Mouse (Mus musculus) stomach, postnatal 0 days (tissue): Measurements from ENCODE around the gene Bag6. TPM values are rescaled to one million over a fixed set of nuclear protein-coding genes. Genes with fewer than 3 reads are reported as not detected.
A peak's percentile ranks its signal among the peaks of the same experiment; 100 is the strongest.

Source experiments
- ATAC-seq: fragments of 200-750 bp; cut with Nextera tagmentation; 2 replicates; pipeline ENCODE4 v1.8.0; 2017; ENCODE audit not compliant: low FRiP score, low TSS enrichment
- DNase-seq: peaks from one replicate; pipeline ENCODE4 v3.0.0-alpha.2; 2016; ENCODE audit warnings: low spot score
- H3K27ac ChIP-seq: fragments of 300-500 bp; sonication (generic); replicated peaks from 2 replicates; pipeline ENCODE4 v1.5.1; 2014; ENCODE audit warnings: mild to moderate bottlenecking, control low read depth
- H3K27me3 ChIP-seq: fragments of 300-500 bp; sonication (generic); 2 replicates; pipeline ENCODE4 v1.6.1; 2014; ENCODE audit warnings: low read length; ENCODE audit not compliant: control insufficient read depth, insufficient read depth
- H3K36me3 ChIP-seq: fragments of 300-500 bp; sonication (generic); 2 replicates; pipeline ENCODE4 v1.6.1; 2014; ENCODE audit warnings: low read length, mixed read lengths; ENCODE audit not compliant: control insufficient read depth, insufficient read depth
- H3K4me1 ChIP-seq: fragments of 300-500 bp; sonication (generic); replicated peaks from 2 replicates; pipeline ENCODE4 v1.6.1; 2014; ENCODE audit warnings: antibody characterized with exemption; ENCODE audit not compliant: control insufficient read depth, insufficient read depth
- H3K4me2 ChIP-seq: fragments of 300-500 bp; sonication (generic); replicated peaks from 2 replicates; pipeline ENCODE4 v1.6.1; 2014; ENCODE audit warnings: low read depth, mild to moderate bottlenecking, control low read depth, moderate library complexity
- H3K4me3 ChIP-seq: fragments of 300-500 bp; sonication (generic); 2 replicates; pipeline ENCODE4 v1.5.1; 2014; ENCODE audit warnings: low read depth, low read length, control low read depth
- H3K9ac ChIP-seq: fragments of 300-500 bp; sonication (generic); 2 replicates; pipeline ENCODE4 v1.6.1; 2014; ENCODE audit warnings: mild to moderate bottlenecking, low read length, control low read depth, mixed read lengths
- H3K9me3 ChIP-seq: fragments of 300-500 bp; sonication (generic); 2 replicates; pipeline ENCODE4 v1.6.1; 2016; ENCODE audit warnings: low read length; ENCODE audit not compliant: control insufficient read depth
- CTCF ChIP-seq: IDR thresholded peaks from 2 replicates; pipeline ENCODE4 v1.5.1; 2016; ENCODE audit warnings: antibody characterized with exemption, low read depth, mild to moderate bottlenecking, moderate library complexity
- EP300 ChIP-seq: optimal IDR thresholded peaks from 2 replicates; pipeline ENCODE3; 2016; ENCODE audit warnings: antibody characterized with exemption
- WGBS: fragments of 180-500 bp; shearing (Covaris S2); extraction: QIAGEN DNeasy Blood & Tissue Kit; methylation state at CpG from one replicate; pipeline ENCODE4 v1.1.7; 2014; 5-methylcytosine and 5-hydroxymethylcytosine counted together
- polyA plus RNA-seq: library from polyadenylated mRNA; unstranded; fragments of >200 nt; fragmentation: Nextera tagmentation; extraction: Ambion mirVana; gene quantifications from 2 replicates; pipeline ENCODE4 v1.2.1, GENCODE M21; 2015

The Bag6 gene
- polyA plus RNA-seq, 1 experiment from 2014 or later: 28.1 TPM

DNA sequence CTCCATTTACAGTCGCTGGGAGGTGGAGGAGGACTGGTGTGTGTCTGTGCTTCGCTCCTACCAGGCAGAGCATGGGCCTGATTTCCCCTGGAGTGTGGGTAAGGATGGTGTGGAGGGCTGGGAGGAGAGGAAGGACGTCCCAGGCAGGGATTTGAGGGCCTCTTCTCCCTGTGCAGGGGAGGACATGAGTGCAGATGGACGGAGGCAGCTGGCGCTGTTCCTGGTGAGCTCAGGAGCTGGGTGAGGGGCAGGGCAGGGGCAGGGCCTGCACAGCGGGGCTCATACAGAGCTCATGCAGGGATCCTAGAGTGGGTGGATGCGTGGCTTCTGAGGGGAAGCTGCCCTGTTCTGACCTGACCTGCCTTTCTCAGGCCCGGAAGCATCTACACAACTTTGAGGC, 32.7 kb upstream of the Bag6 start:
- Histone ChIP-seq H3K4me1 (no peaks in the 10 kb centered on the region), H3K4me3 (no peak overlapping the region), H3K9me3 (no peaks in the 10 kb centered on the region), H3K36me3 (peaks cover 24% of the 10 kb centered on the region), H3K27me3 (no peaks in the 10 kb centered on the region), H3K4me2 (no peak overlapping the region), H3K27ac (no peak overlapping the region), H3K9ac (no peak overlapping the region)
- TF ChIP-seq CTCF: no peak
- no peak for TF ChIP-seq EP300
- WGBS: 76% methylated on average over 8 of the region's 8 CpGs
- DNase-seq (no peak), ATAC-seq (no peak)

- H3K36me3 ChIP-seq: peaks cover 21% of the 10 kb centered on the region
- TF ChIP-seq EP300 (no peak), CTCF (no peak)
- H3K9ac ChIP-seq: no peak overlapping the region
- WGBS: 54% methylated on average over 6 of the region's 6 CpGs
- H3K27ac ChIP-seq: no peak overlapping the region
- ATAC-seq (no peak), DNase-seq (no peak)
- H3K4me2 ChIP-seq: no peak overlapping the region
- H3K9me3 ChIP-seq: no peaks in the 10 kb centered on the region
- no peak overlapping the region for H3K4me3 ChIP-seq
- no peaks in the 10 kb centered on the region for H3K4me1 ChIP-seq
- H3K27me3 ChIP-seq: no peaks in the 10 kb centered on the region
Observed at GRCm38 (mm10) chr17:35103221-35103690, 31.7 kb upstream of the Bag6 start.

DNA sequence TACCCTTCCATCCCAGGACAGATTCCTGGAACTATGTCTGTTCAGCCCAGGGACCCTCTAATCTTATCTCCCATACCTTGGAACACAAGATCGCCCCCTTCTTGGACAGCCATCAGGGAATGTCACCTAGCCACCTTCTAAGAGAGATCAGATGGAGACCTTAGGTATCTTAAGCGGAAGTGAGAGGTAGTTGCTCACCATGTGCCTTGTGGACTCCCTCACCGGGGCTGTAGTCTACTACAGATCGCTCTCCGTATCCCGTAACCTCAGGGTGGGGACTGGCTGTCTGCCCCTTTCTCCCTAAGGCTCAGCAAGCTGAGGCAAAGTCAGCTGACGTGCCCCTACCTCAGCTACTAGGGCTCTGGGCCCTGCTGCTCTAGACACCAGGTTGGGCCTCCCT, 30.9 kb upstream of the Bag6 start:
- H3K4me1 ChIP-seq: no peaks in the 10 kb centered on the region
- no peak overlapping the region for H3K4me3 ChIP-seq
- ATAC-seq (no peak), DNase-seq (no peak)
- no peaks in the 10 kb centered on the region for H3K27me3 ChIP-seq
- 92% methylated on average over 7 of the region's 7 CpGs for WGBS
- H3K9ac ChIP-seq: no peak overlapping the region
- H3K27ac ChIP-seq: no peak overlapping the region
- peaks cover 20% of the 10 kb centered on the region for H3K36me3 ChIP-seq
- H3K4me2 ChIP-seq: no peak overlapping the region
- no peak for TF ChIP-seq EP300
- no peak for TF ChIP-seq CTCF
- H3K9me3 ChIP-seq: no peaks in the 10 kb centered on the region

- TF ChIP-seq EP300: no peak
- TF ChIP-seq CTCF: no peak
- no peak overlapping the region for H3K27ac ChIP-seq
- no peaks in the 10 kb centered on the region for H3K27me3 ChIP-seq
- ATAC-seq: no peak
- no peak overlapping the region for H3K4me3 ChIP-seq
- H3K9ac ChIP-seq: no peak overlapping the region
- H3K9me3 ChIP-seq: no peaks in the 10 kb centered on the region
- no peak overlapping the region for H3K4me2 ChIP-seq
- peaks cover 20% of the 10 kb centered on the region for H3K36me3 ChIP-seq
- no peaks in the 10 kb centered on the region for H3K4me1 ChIP-seq
- DNase-seq: no peak
- WGBS: 73% methylated on average over 6 of the region's 6 CpGs
Observed at GRCm38 (mm10) chr17:35104754-35105153, 30.2 kb upstream of the Bag6 start.

DNA sequence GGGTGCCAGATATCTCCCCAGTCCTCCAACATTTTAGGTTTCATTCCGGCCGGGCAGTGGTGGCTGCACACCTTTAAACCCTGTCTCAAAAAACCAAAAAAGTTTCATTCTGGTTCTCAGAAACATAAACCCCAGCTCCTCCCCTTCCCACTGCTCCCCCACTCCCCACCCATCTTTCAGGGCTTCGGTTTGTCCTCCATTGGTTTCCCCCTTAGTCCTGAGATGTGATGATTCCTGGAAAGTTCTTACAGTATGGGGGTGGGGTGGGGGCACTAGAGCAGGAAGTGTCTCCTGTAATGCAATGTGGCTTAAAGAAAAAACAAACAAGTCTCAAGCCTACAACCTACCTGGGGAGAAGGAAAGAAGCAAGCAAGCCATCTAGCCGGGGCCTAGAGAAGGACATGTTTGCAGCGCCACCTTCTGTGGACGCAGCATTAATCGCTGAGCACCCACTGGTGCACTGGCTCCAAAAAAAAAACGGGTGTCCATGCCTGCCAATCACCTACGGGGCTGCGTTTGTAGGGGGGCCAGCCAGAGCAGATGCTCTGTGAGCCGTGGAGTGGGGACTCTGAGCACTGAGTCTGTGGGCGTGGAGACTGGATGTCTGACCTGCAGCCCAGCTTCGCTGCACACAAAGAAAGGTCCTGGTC, 29.1 kb upstream of the Bag6 start:
- Histone ChIP-seq H3K27ac (no peak overlapping the region), H3K36me3 (peaks cover 16% of the 10 kb centered on the region), H3K4me2 (no peak overlapping the region), H3K27me3 (no peaks in the 10 kb centered on the region), H3K9ac (peak overlapping the region; percentile 31; the same call in 1 of the 2 replicates), H3K4me1 (no peaks in the 10 kb centered on the region), H3K4me3 (no peak overlapping the region), H3K9me3 (no peaks in the 10 kb centered on the region)
- TF ChIP-seq CTCF: peak; percentile 80
- TF ChIP-seq EP300: no peak
- 26% methylated on average over 13 of the region's 13 CpGs for WGBS
- DNase-seq: peak; percentile 66
- 0 out of 2 replicates have a peak, but pooled peaks have one; percentile 36 for ATAC-seq

DNA sequence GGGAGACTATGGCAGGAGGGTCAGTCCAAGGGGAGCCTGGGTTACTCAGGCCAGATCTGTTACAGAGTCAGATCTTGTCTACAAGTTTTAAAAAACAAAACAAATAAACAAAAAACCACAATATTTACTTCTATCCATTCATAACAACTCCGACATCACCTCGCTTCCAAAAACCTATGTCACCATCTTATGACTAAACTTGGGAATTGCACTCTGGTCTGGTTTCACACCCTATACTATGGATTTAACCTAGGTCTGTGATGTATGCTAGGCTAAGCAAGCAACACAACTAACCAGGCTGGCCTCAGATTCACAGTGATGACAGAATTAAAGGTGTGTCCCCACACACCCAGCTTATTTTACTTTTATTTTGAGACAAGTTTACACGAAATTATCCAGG, 28.5 kb upstream of the Bag6 start:
- Histone ChIP-seq H3K4me1 (no peaks in the 10 kb centered on the region), H3K27me3 (no peaks in the 10 kb centered on the region), H3K4me3 (no peak overlapping the region), H3K27ac (no peak overlapping the region), H3K9ac (no peak overlapping the region), H3K4me2 (no peak overlapping the region), H3K36me3 (peaks cover 10% of the 10 kb centered on the region), H3K9me3 (no peaks in the 10 kb centered on the region)
- ATAC-seq (no peak), DNase-seq (no peak)
- 53% methylated on average over 3 of the region's 3 CpGs for WGBS
- TF ChIP-seq EP300: no peak
- TF ChIP-seq CTCF: peak; percentile 55
